Mouse (Mus musculus) midbrain, embryonic 13.5 days (tissue): ENCODE measurements at regions not wholly inside any gene's neighbourhood (a gene's known extent, or its start where the extent isn't known, plus 50 kb on each side); places are given as distances from the start of the nearest gene placed in this dataset.

Experiments
- ATAC-seq: fragments of 200-750 bp; cut with Nextera tagmentation; 2 replicates; pipeline ENCODE4 v1.8.0; 2017; ENCODE audit warnings: mild to moderate bottlenecking, moderate TSS enrichment, moderate library complexity
- H3K27ac ChIP-seq: fragments of 300-500 bp; sonication (generic); 2 replicates; pipeline ENCODE4 v1.5.1; 2015; ENCODE audit warnings: inconsistent platforms, mild to moderate bottlenecking, moderate library complexity
- H3K27me3 ChIP-seq: fragments of 300-500 bp; sonication (generic); 2 replicates; pipeline ENCODE4 v1.6.1; 2015; ENCODE audit warnings: mild to moderate bottlenecking, inconsistent platforms
- H3K36me3 ChIP-seq: fragments of 300-500 bp; sonication (generic); 2 replicates; pipeline ENCODE4 v1.6.1; 2015; ENCODE audit warnings: mild to moderate bottlenecking, inconsistent platforms
- H3K4me1 ChIP-seq: fragments of 300-500 bp; sonication (generic); replicated peaks from 2 replicates; pipeline ENCODE4 v1.6.1; 2015; ENCODE audit warnings: inconsistent platforms
- H3K4me2 ChIP-seq: fragments of 300-500 bp; sonication (generic); replicated peaks from 2 replicates; pipeline ENCODE4 v1.6.1; 2015; ENCODE audit warnings: moderate library complexity, mild to moderate bottlenecking, inconsistent platforms
- H3K4me3 ChIP-seq: fragments of 300-500 bp; sonication (generic); replicated peaks from 2 replicates; pipeline ENCODE4 v1.5.1; 2015; ENCODE audit warnings: mild to moderate bottlenecking, inconsistent platforms
- H3K9ac ChIP-seq: fragments of 300-500 bp; sonication (generic); replicated peaks from 2 replicates; pipeline ENCODE4 v1.6.1; 2015; ENCODE audit warnings: mild to moderate bottlenecking, inconsistent platforms
- H3K9me3 ChIP-seq: fragments of 300-500 bp; sonication (generic); 2 replicates; pipeline ENCODE4 v1.6.1; 2016; ENCODE audit warnings: mild to moderate bottlenecking, inconsistent platforms
- WGBS: fragments of 180-500 bp; shearing (Covaris S2); methylation state at CpG from one replicate; pipeline ENCODE4 v1.1.7; 2015; 5-methylcytosine and 5-hydroxymethylcytosine counted together

- H3K4me1 ChIP-seq: peaks cover 23% of the 10 kb centered on the region
- H3K9me3 ChIP-seq: 0 out of 2 replicates have a peak, but pooled peaks cover 4% of the 10 kb centered on the region
- 2% methylated on average over 16 of the region's 16 CpGs for WGBS
- ATAC-seq: no peak
- peak overlapping the region; percentile 58 for H3K4me2 ChIP-seq
- peak overlapping the region; percentile 46; the same call in 1 of the 2 replicates for H3K9ac ChIP-seq
- H3K27ac ChIP-seq: no peak overlapping the region
- peak overlapping the region; percentile 38 for H3K4me3 ChIP-seq
- H3K36me3 ChIP-seq: no peaks in the 10 kb centered on the region
- peaks cover 17% of the 10 kb centered on the region for H3K27me3 ChIP-seq
Observed at GRCm38 (mm10) chr13:58471704-58472103, 68.6 kb upstream of the Hnrnpk start.

DNA sequence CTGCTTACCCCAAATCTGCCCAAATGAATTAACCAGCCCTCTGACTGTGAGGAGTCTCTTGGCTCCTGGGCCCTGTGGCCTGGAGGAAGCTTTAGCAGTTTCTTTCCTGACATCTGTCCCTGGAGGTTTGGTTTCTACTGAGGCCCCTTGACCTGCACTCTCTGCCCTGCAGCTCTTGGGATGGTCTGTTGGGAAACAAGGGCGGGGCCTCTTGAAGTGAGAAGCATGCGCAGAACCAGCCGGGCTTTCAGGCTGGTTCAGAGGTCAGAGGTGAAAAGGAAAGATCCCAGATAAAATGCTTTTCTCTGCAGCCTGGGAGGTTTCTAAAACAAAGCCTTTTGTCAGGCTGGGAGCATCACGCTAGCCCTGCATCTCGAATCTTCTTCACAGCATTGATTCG is 66.6 kb upstream of the Hnrnpk start:
- 11% methylated on average over 6 of the region's 6 CpGs for WGBS
- Histone ChIP-seq H3K4me2 (no peak overlapping the region), H3K27ac (no peak overlapping the region), H3K27me3 (peaks cover 17% of the 10 kb centered on the region), H3K9me3 (0 out of 2 replicates have a peak, but pooled peaks cover 4% of the 10 kb centered on the region), H3K4me3 (no peak overlapping the region), H3K9ac (no peak overlapping the region), H3K36me3 (no peaks in the 10 kb centered on the region), H3K4me1 (peaks cover 33% of the 10 kb centered on the region)
- ATAC-seq: no peak

DNA sequence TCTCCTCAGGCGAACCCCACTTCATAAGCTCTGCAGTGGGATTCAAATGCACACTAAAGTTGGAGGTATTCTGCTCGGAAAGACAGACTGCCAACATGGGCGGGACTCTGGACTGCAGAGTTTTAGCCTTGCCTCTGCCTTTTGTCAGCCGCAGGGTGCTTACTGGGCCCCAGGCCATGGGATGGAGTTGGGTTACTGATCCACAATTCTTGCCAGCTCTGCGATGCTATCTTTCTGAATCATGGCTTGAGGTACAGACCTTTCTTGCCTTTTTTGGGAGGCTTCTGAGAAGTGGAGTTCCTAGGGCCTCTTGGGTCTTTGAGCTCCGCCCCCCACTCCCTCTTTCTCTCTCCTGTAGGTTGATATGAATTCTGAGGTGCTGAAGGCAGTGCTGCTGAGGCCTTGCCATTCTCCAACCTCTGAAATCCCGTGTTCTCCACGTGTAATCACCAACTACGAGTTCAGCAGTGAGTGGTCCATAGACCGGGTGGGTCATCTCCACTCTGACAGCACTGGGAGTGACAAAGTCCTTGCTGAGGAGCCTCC is 64.0 kb upstream of the Hnrnpk start:
- no peak overlapping the region for H3K4me3 ChIP-seq
- H3K36me3 ChIP-seq: no peaks in the 10 kb centered on the region
- WGBS: 89% methylated on average over 10 of the region's 10 CpGs

GRCm38 (mm10) chr13:58465206-58466104 is 62.3 kb upstream of the Hnrnpk start:
- peak; percentile 56 for ATAC-seq
- Histone ChIP-seq H3K9ac (no peak overlapping the region), H3K4me1 (peaks cover 17% of the 10 kb centered on the region), H3K27me3 (peaks cover 2% of the 10 kb centered on the region), H3K4me2 (no peak overlapping the region), H3K4me3 (no peak overlapping the region), H3K9me3 (0 out of 2 replicates have a peak, but pooled peaks cover 4% of the 10 kb centered on the region), H3K27ac (peak overlapping the region; percentile 14; the same call in 1 of the 2 replicates), H3K36me3 (no peaks in the 10 kb centered on the region)
- 64% methylated on average over 13 of the region's 13 CpGs for WGBS

More for the DNA sequence above, 64.0 kb upstream of the Hnrnpk start:
- no peak overlapping the region for H3K4me2 ChIP-seq
- H3K9ac ChIP-seq: no peak overlapping the region
- peaks cover 30% of the 10 kb centered on the region for H3K4me1 ChIP-seq
- no peak overlapping the region for H3K27ac ChIP-seq
- ATAC-seq: no peak
- H3K27me3 ChIP-seq: peaks cover 11% of the 10 kb centered on the region
- 0 out of 2 replicates have a peak, but pooled peaks cover 4% of the 10 kb centered on the region for H3K9me3 ChIP-seq
